13 mouse cellular contexts compared by ENCODE assay signal in the genomic region with DNA sequence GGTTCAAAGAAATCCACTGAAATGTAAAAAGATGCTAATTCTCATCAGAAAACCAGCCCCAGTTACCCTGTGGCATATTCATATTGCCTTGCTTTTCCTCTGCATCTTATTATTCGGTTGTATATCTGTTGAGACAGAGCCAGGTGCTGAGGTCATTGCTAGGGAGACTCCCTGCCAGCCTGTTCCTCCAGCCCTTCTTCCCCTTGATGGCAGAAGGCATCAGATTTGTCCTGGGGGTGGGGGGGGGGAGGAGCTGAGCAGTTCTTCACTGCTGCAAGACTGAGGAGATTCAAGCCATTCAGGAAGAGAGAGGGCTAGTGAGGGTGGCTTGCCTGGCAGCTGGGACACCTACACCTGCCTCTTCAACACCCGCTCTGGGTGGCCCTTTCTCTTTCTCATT.
DNase-seq lines count a peak whose midpoint lies in the region; ATAC-seq lines count a peak whose summit lies in the region.
"Had no signal": no experiment of that assay in that cellular context is flagged by ENCODE, and none has a peak within 500 bp of the region (broad histone marks: within the 10 kb centered on the region; RNA-seq: fewer than 3 reads in every experiment).

No protein-coding gene starts in this region.

- H3K4me3 ChIP-seq in hindbrain, embryonic 13.5 days, result no peak overlapping the region
- H3K4me3 ChIP-seq in hindbrain, embryonic 12.5 days, result no peak overlapping the region
- no peak overlapping the region for H3K4me3 ChIP-seq in neural tube, embryonic 15.5 days (replicated peaks)
- H3K4me3 ChIP-seq: forebrain, embryonic 10.5 days; gastrocnemius, adult 2 months; heart, embryonic 10.5 days; kidney, embryonic 15.5 days; liver, embryonic 13.5 days had no signal

- no peak for DNase-seq in neural tube, embryonic 10.5 days (ENCODE audit: extremely low spot score, low spot score)
- peak; percentile 84 for DNase-seq in cerebellum, adult 9-11 months
- no peak for DNase-seq in right cerebral cortex, adult 2 months (ENCODE audit: low spot score in 2 of 2)
- DNase-seq in frontal cortex, postnatal 10 days (ENCODE audit: low spot score in 2 of 2), result no peak

- no peak overlapping the region for H3K4me2 ChIP-seq in hindbrain, embryonic 13.5 days
- no peak overlapping the region for H3K4me2 ChIP-seq in hindbrain, embryonic 12.5 days (replicated peaks)
- H3K4me2 ChIP-seq in neural tube, embryonic 15.5 days, result no peak overlapping the region
- H3K4me2 ChIP-seq: kidney, embryonic 15.5 days; liver, embryonic 13.5 days had no signal

- no peaks in the 10 kb centered on the region for H3K4me1 ChIP-seq in hindbrain, embryonic 13.5 days (replicated peaks)
- peaks cover 5% of the 10 kb centered on the region for H3K4me1 ChIP-seq in hindbrain, embryonic 12.5 days
- peaks cover 2% of the 10 kb centered on the region; the same call in 1 of the 2 replicates for H3K4me1 ChIP-seq in neural tube, embryonic 15.5 days
- H3K4me1 ChIP-seq: liver, embryonic 13.5 days had no signal

- H3K36me3 ChIP-seq in hindbrain, embryonic 13.5 days, result peaks cover 20% of the 10 kb centered on the region
- no peaks in the 10 kb centered on the region for H3K36me3 ChIP-seq in hindbrain, embryonic 12.5 days
- H3K36me3 ChIP-seq in neural tube, embryonic 15.5 days, result peaks cover 12% of the 10 kb centered on the region
- H3K36me3 ChIP-seq: forebrain, embryonic 10.5 days; kidney, embryonic 15.5 days; liver, embryonic 13.5 days had no signal

- WGBS in hindbrain, embryonic 13.5 days, result 62% methylated on average over 2 of the region's 2 CpGs
- WGBS in hindbrain, embryonic 12.5 days, result 66% methylated on average over 2 of the region's 2 CpGs
- 70% methylated on average over 2 of the region's 2 CpGs for WGBS in neural tube, embryonic 15.5 days

- H3K9me3 ChIP-seq in hindbrain, embryonic 13.5 days, result no peaks in the 10 kb centered on the region
- no peaks in the 10 kb centered on the region for H3K9me3 ChIP-seq in hindbrain, embryonic 12.5 days (replicated peaks)
- no peaks in the 10 kb centered on the region for H3K9me3 ChIP-seq in neural tube, embryonic 15.5 days (replicated peaks)
- H3K9me3 ChIP-seq: forebrain, embryonic 10.5 days; heart, embryonic 10.5 days; kidney, embryonic 15.5 days; liver, embryonic 13.5 days had no signal

- no peaks in the 10 kb centered on the region for H3K27me3 ChIP-seq in hindbrain, embryonic 13.5 days
- no peaks in the 10 kb centered on the region for H3K27me3 ChIP-seq in hindbrain, embryonic 12.5 days
- H3K27me3 ChIP-seq in neural tube, embryonic 15.5 days (replicated peaks), result no peaks in the 10 kb centered on the region
- H3K27me3 ChIP-seq: kidney, embryonic 15.5 days; liver, embryonic 13.5 days had no signal

- H3K9ac ChIP-seq in hindbrain, embryonic 13.5 days, result 0 out of 2 replicates have a peak overlapping the region, but pooled peaks have one; percentile 9
- no peak overlapping the region for H3K9ac ChIP-seq in hindbrain, embryonic 12.5 days
- H3K9ac ChIP-seq in neural tube, embryonic 15.5 days (replicated peaks), result no peak overlapping the region
- H3K9ac ChIP-seq: kidney, embryonic 15.5 days; liver, embryonic 13.5 days had no signal

- ATAC-seq in hindbrain, embryonic 13.5 days (ENCODE audit: low FRiP score), result no peak
- no peak for ATAC-seq in hindbrain, embryonic 12.5 days (ENCODE audit: low FRiP score)
- ATAC-seq in neural tube, embryonic 15.5 days (ENCODE audit: low FRiP score), result 0 out of 2 replicates have a peak, but pooled peaks have one; percentile 6
- ATAC-seq in frontal cortex, adult (ENCODE audit: low TSS enrichment), result no peak

- H3K27ac ChIP-seq in hindbrain, embryonic 13.5 days, result no peak overlapping the region
- H3K27ac ChIP-seq in hindbrain, embryonic 12.5 days, result no peak overlapping the region
- no peak overlapping the region for H3K27ac ChIP-seq in neural tube, embryonic 15.5 days (replicated peaks)
- H3K27ac ChIP-seq: forebrain, embryonic 10.5 days; gastrocnemius, adult 2 months; kidney, embryonic 15.5 days; liver, embryonic 13.5 days had no signal
